Mouse (Mus musculus) kidney, embryonic 15.5 days (tissue): ENCODE results near the gene Utrn. TPM values are rescaled to one million over a fixed set of nuclear protein-coding genes. Genes with fewer than 3 reads are reported as not detected.

Experiments
- ATAC-seq: fragments of 200-750 bp; cut with Nextera tagmentation; replicated peaks from 2 replicates; pipeline ENCODE4 v1.8.0; 2017; ENCODE audit warnings: moderate TSS enrichment; ENCODE audit not compliant: low FRiP score
- H3K27ac ChIP-seq: fragments of 300-500 bp; sonication (generic); 2 replicates; pipeline ENCODE4 v1.5.1; 2015; ENCODE audit warnings: mild to moderate bottlenecking, inconsistent platforms
- H3K27me3 ChIP-seq: fragments of 300-500 bp; sonication (generic); 2 replicates; pipeline ENCODE4 v1.6.1; 2015; ENCODE audit warnings: inconsistent platforms
- H3K36me3 ChIP-seq: fragments of 300-500 bp; sonication (generic); 2 replicates; pipeline ENCODE4 v1.6.1; 2015; ENCODE audit warnings: inconsistent platforms
- H3K4me1 ChIP-seq: fragments of 300-500 bp; sonication (generic); 2 replicates; pipeline ENCODE4 v1.6.1; 2015; ENCODE audit warnings: inconsistent platforms
- H3K4me2 ChIP-seq: fragments of 300-500 bp; sonication (generic); 2 replicates; pipeline ENCODE4 v1.6.1; 2015; ENCODE audit warnings: moderate library complexity, mild to moderate bottlenecking, inconsistent platforms
- H3K4me3 ChIP-seq: fragments of 300-500 bp; sonication (generic); replicated peaks from 2 replicates; pipeline ENCODE4 v1.5.1; 2015; ENCODE audit warnings: mild to moderate bottlenecking, inconsistent platforms
- H3K9ac ChIP-seq: fragments of 300-500 bp; sonication (generic); 2 replicates; pipeline ENCODE4 v1.6.1; 2015; ENCODE audit warnings: mild to moderate bottlenecking, inconsistent platforms
- H3K9me3 ChIP-seq: fragments of 300-500 bp; sonication (generic); replicated peaks from 2 replicates; pipeline ENCODE4 v1.6.1; 2016; ENCODE audit warnings: inconsistent platforms
- WGBS: fragments of 180-500 bp; shearing (Covaris S2); methylation state at CpG from one replicate; pipeline ENCODE4 v1.1.7; 2015; ENCODE audit warnings: mixed read lengths; 5-methylcytosine and 5-hydroxymethylcytosine counted together
- polyA plus RNA-seq: library from polyadenylated mRNA; unstranded; fragments of >200 nt; fragmentation: Nextera tagmentation; extraction: Ambion mirVana; gene quantifications from 2 replicates; pipeline ENCODE4 v1.2.1, GENCODE M21; 2015

The Utrn gene
- polyA plus RNA-seq, 1 experiment from 2014 or later = 86.1 TPM

GRCm38 (mm10) chr10:12739302-12739987 lies 129.7 kb downstream of the Utrn start:
- no peaks in the 10 kb centered on the region for H3K27me3 ChIP-seq
- no peaks in the 10 kb centered on the region for H3K9me3 ChIP-seq
- peaks cover 50% of the 10 kb centered on the region for H3K36me3 ChIP-seq
- no peak overlapping the region for H3K4me2 ChIP-seq
- H3K4me1 ChIP-seq = peaks cover 19% of the 10 kb centered on the region
- H3K9ac ChIP-seq = no peak overlapping the region
- no peak overlapping the region for H3K4me3 ChIP-seq
- WGBS = 88% methylated on average over 13 of the region's 13 CpGs
- H3K27ac ChIP-seq = no peak overlapping the region
- ATAC-seq = no peak

DNA sequence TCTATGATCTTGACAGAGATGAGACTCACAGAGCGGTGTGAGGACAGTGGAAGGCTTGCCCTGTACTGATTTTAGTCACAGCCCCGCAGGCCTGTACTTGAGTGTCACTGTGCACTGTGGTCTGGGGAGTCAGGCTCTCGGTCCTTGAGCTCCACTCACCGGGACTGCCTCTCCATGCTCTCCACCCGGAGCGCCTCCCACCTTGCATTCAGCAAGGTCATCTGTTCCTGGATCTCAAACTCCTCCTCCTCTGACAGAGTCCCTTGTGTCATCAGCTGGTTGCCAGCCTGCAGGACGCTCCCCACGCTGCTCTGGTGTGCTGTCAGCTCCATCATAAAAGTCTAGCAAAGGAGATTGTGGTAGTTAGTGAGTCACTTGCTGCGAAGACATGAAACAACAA lies 131.2 kb downstream of the Utrn start:
- Histone ChIP-seq H3K9ac (no peak overlapping the region), H3K4me3 (no peak overlapping the region), H3K27ac (peak overlapping the region; percentile 86)

DNA sequence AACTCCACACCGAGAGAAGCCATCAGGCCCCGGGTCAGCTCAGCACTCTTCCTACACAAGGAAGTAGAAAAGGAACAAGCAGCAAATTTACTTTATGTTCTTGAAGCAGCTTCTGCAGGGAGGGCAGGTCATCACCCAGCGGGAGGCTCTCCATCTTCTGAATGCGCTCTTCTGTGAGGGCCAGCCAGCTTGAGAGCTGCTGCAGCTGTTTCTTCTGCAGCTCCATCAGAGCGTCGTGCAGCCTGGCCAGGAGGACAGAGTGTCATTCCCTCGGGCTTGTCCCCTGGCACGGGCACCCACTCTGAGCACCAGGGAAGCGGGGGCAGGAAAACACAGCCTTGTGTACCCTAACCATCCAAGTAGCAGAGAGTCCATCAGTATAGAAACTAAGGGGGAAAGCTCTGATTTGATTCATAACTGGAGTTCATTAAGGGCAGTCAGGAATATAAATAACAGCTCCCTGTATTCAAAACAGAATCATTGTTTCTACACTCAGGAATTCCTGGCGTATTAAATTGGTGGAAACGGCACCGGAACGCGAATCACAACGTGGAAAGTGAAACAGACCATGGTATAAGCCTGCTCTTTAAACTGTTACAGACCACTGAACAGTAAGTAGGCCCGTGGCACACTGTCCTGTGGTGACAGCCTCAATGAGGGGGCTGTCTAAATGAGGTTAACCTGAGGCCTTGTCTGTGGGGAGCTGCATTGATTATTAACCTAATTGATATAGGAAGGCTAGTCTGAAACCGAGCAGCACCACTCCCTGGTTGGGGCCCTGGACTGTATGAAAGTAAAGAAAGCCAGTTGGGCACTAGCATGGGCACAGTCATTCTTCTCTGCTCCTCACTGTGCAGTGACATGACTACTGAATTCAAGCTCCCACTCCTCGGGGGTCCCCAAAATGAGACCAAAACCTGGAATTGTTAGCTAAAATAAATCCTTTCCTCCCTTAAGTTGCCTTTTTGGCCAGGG lies 132.0 kb downstream of the Utrn start:
- 24% methylated on average over 18 of the region's 18 CpGs for WGBS
- peak overlapping the region; percentile 86 for H3K27ac ChIP-seq
- peak; percentile 94 for ATAC-seq
- no peaks in the 10 kb centered on the region for H3K9me3 ChIP-seq
- H3K36me3 ChIP-seq = peaks cover 53% of the 10 kb centered on the region
- peaks cover 19% of the 10 kb centered on the region for H3K4me1 ChIP-seq
- H3K27me3 ChIP-seq = no peaks in the 10 kb centered on the region
- H3K4me2 ChIP-seq = peak overlapping the region; percentile 42
- H3K9ac ChIP-seq = no peak overlapping the region
- no peak overlapping the region for H3K4me3 ChIP-seq

More for the DNA sequence above, 131.2 kb downstream of the Utrn start:
- H3K4me2 ChIP-seq = no peak overlapping the region
- peaks cover 19% of the 10 kb centered on the region for H3K4me1 ChIP-seq
- no peaks in the 10 kb centered on the region for H3K9me3 ChIP-seq
- 52% methylated on average over 9 of the region's 9 CpGs for WGBS
- peak; percentile 76 for ATAC-seq
- H3K36me3 ChIP-seq = peaks cover 52% of the 10 kb centered on the region
- no peaks in the 10 kb centered on the region for H3K27me3 ChIP-seq

- no peak overlapping the region for H3K4me2 ChIP-seq
- H3K4me3 ChIP-seq = no peak overlapping the region
- peaks cover 59% of the 10 kb centered on the region for H3K36me3 ChIP-seq
- H3K9me3 ChIP-seq = no peaks in the 10 kb centered on the region
- H3K27me3 ChIP-seq = no peaks in the 10 kb centered on the region
- no peak for ATAC-seq
- WGBS = 93% methylated on average over 1 of the region's 1 CpGs
- H3K9ac ChIP-seq = no peak overlapping the region
- peaks cover 27% of the 10 kb centered on the region for H3K4me1 ChIP-seq
- H3K27ac ChIP-seq = no peak overlapping the region
These were observed 133.5 kb downstream of the Utrn start for GRCm38 (mm10) chr10:12735695-12736094.

- Histone ChIP-seq H3K36me3 (peaks cover 55% of the 10 kb centered on the region), H3K9me3 (no peaks in the 10 kb centered on the region), H3K4me3 (no peak overlapping the region), H3K9ac (no peak overlapping the region), H3K4me2 (no peak overlapping the region), H3K27ac (no peak overlapping the region), H3K27me3 (no peaks in the 10 kb centered on the region), H3K4me1 (peaks cover 26% of the 10 kb centered on the region)
- 80% methylated on average over 5 of the region's 5 CpGs for WGBS
- no peak for ATAC-seq
These were observed 137.7 kb downstream of the Utrn start for GRCm38 (mm10) chr10:12731459-12731858.

DNA sequence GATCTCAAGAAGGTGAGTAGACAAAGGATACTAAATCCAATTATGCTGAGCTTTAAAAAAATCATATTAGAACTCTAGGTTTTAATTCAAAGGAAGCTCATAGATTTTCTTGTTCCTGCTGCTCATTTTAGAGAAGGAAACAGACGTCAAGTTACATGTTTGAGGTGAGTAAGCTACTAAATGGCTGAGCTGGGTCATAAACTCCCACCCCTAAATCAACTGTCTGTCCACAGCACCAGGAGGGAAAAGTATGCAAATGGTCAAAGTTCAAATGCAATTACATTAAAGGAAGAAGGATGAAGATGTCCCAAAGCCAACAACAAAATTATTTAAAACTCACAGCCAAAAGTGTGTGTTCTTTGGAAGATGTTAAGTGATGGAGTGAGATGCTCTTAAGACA lies 139.5 kb downstream of the Utrn start:
- H3K27ac ChIP-seq = peak overlapping the region; percentile 55; the same call in 1 of the 2 replicates
- ATAC-seq = no peak
- peaks cover 40% of the 10 kb centered on the region for H3K4me1 ChIP-seq
- H3K36me3 ChIP-seq = peaks cover 50% of the 10 kb centered on the region
- H3K4me2 ChIP-seq = no peak overlapping the region
- H3K9me3 ChIP-seq = no peaks in the 10 kb centered on the region
- H3K4me3 ChIP-seq = no peak overlapping the region
- 28% methylated on average over 1 of the region's 1 CpGs for WGBS
- no peaks in the 10 kb centered on the region for H3K27me3 ChIP-seq
- H3K9ac ChIP-seq = no peak overlapping the region

DNA sequence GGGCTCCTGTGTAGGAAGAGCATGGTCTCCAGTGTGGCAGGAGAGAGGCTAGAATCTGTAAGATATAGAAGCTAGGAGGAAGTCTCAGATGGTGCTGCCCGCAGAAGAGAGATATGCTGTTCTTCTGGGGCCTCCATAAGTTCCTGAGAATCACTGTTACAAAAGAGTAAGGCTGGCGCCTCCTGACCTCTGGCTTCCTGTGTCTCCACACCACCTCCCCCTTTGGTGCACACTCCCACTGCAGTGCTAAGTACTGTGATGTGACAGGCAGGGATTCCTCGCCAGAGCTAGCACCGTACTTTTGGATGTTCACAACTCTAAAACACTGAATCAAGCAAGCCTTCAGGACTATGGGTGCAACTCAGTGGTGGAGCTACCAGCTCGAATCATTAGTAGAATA lies 140.1 kb downstream of the Utrn start:
- 51% methylated on average over 5 of the region's 5 CpGs for WGBS
- H3K9me3 ChIP-seq = no peaks in the 10 kb centered on the region

GRCm38 (mm10) chr10:12727881-12728280 lies 141.3 kb downstream of the Utrn start:
- Histone ChIP-seq H3K9me3 (no peaks in the 10 kb centered on the region), H3K36me3 (peaks cover 42% of the 10 kb centered on the region), H3K27me3 (no peaks in the 10 kb centered on the region), H3K4me2 (no peak overlapping the region), H3K4me1 (peaks cover 47% of the 10 kb centered on the region), H3K27ac (no peak overlapping the region), H3K9ac (no peak overlapping the region), H3K4me3 (no peak overlapping the region)
- ATAC-seq = no peak
- WGBS = 96% methylated on average over 3 of the region's 3 CpGs

More for the DNA sequence above, 140.1 kb downstream of the Utrn start:
- peaks cover 45% of the 10 kb centered on the region for H3K4me1 ChIP-seq
- H3K36me3 ChIP-seq = peaks cover 44% of the 10 kb centered on the region
- H3K4me3 ChIP-seq = no peak overlapping the region
- no peak overlapping the region for H3K4me2 ChIP-seq
- no peaks in the 10 kb centered on the region for H3K27me3 ChIP-seq
- no peak for ATAC-seq
- peak overlapping the region; percentile 55; the same call in 1 of the 2 replicates for H3K27ac ChIP-seq
- H3K9ac ChIP-seq = no peak overlapping the region

DNA sequence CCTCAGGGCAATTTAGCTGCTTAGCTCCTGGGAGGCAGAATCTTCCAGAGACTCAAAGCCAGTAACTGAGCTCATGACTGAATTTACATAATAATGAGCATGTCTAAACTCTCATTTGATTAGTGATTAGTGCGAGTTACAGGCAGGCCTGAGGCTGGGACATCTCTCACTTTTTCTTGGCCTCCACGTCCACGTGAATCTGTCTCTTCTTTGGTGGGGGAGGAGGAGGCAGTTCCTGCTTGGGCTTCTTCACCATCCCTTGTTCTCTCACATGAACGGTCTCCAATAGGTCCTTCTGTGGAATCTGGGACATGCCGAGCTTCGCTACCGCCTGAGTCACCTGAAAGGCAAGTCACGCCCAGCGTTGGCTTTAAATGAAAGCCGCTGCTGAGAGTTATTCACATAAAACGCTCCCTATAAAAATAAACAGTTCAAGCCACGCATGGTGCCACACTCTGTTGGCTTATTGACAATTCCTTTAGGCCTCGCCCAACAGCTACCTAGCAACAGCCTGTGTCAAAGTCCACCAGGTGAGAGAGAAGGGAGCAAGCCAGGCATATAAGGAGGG lies 143.0 kb downstream of the Utrn start:
- Histone ChIP-seq H3K27me3 (no peaks in the 10 kb centered on the region), H3K4me3 (no peak overlapping the region), H3K36me3 (peaks cover 38% of the 10 kb centered on the region), H3K9ac (no peak overlapping the region), H3K4me1 (peaks cover 43% of the 10 kb centered on the region), H3K9me3 (no peaks in the 10 kb centered on the region), H3K27ac (no peak overlapping the region), H3K4me2 (no peak overlapping the region)
- peak; percentile 40; the same call in 1 of the 2 replicates for ATAC-seq
- 67% methylated on average over 13 of the region's 13 CpGs for WGBS

- Histone ChIP-seq H3K4me2 (no peak overlapping the region), H3K27ac (no peak overlapping the region), H3K4me3 (no peak overlapping the region), H3K27me3 (no peaks in the 10 kb centered on the region), H3K9me3 (no peaks in the 10 kb centered on the region), H3K9ac (no peak overlapping the region), H3K36me3 (peaks cover 47% of the 10 kb centered on the region), H3K4me1 (peaks cover 31% of the 10 kb centered on the region)
- WGBS = 56% methylated on average over 14 of the region's 14 CpGs
- peak; percentile 33 for ATAC-seq
These were observed 144.7 kb downstream of the Utrn start for GRCm38 (mm10) chr10:12724247-12725001.

GRCm38 (mm10) chr10:12723269-12723668 lies 145.9 kb downstream of the Utrn start:
- H3K27ac ChIP-seq = peak overlapping the region; percentile 78; the same call in 1 of the 2 replicates
- no peaks in the 10 kb centered on the region for H3K9me3 ChIP-seq
- no peak overlapping the region for H3K4me2 ChIP-seq
- ATAC-seq = no peak
- H3K27me3 ChIP-seq = no peaks in the 10 kb centered on the region
- no peak overlapping the region for H3K4me3 ChIP-seq
- no peak overlapping the region for H3K9ac ChIP-seq
- 62% methylated on average over 3 of the region's 3 CpGs for WGBS
- H3K36me3 ChIP-seq = peaks cover 56% of the 10 kb centered on the region
- peaks cover 24% of the 10 kb centered on the region for H3K4me1 ChIP-seq
